Mouse (Mus musculus): Measurements from ENCODE around the gene Cmtm5. TPM values are rescaled to one million over a fixed set of nuclear protein-coding genes. Genes with fewer than 3 reads are reported as not detected.

The Cmtm5 gene
- polyA plus RNA-seq (2012; rRNA removed) = 0.14 TPM in 1 of 2 replicates, not detected in the other

- 45% methylated on average over 8 of the region's 8 CpGs for WGBS
- Histone ChIP-seq H3K4me1 (ENCODE audit: control insufficient read depth, insufficient read depth, insufficient read length) (no peaks in the 10 kb centered on the region), H3K36me3 (ENCODE audit: control insufficient read depth, insufficient read depth, low read length) (no peaks in the 10 kb centered on the region), H3K27me3 (ENCODE audit: control insufficient read depth, insufficient read depth, low read length) (0 out of 2 replicates have a peak, but pooled peaks cover 1% of the 10 kb centered on the region), H3K27ac (ENCODE audit: insufficient read depth, low read length) (no peak within 1 kb of the TSS), H3K4me3 (ENCODE audit: extremely low read depth, insufficient read depth, insufficient read length) (no peak within 1 kb of the TSS)
- no peak for TF ChIP-seq CTCF (IDR thresholded peaks at IDR 0.05; ENCODE audit: extremely low read depth, insufficient read depth, insufficient read length, insufficient replicate concordance)
- no peak for TF ChIP-seq POLR2A (IDR thresholded peaks at IDR 0.05; ENCODE audit: low read depth, low read length)
- DNase-seq (ENCODE audit: low read depth in 1 of 2, low spot score in 2 of 2) = no peak
Observed at GRCm38 (mm10) chr14:54935904-54936830, at the start of gene Cmtm5. Cmtm5 (plus strand) TSS chr14:54936261.

DNA sequence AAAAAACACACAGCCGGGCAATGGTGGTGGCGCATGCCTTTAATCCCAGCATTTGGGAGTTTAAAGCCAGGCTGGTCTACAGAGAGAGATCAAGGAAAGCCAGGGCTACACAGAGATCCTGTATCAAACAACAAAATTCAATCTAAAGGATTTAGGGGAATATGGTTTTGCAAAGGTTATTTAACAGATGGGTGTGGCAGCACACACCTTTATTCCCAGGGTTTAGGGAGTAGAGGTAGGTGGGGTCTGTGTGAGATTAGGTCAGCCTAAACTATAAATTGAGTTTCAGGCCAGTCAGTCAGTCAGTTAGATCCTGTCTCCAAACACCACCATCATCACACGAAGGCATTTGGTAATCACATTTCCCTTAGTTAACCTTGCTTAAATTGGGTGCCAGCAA is 43.9 kb upstream of the Cmtm5 start, which contains the start of gene Pabpn1:
TSS of gene Pabpn1 (plus strand) at position 301 of the 400 bp plus-strand sequence.
- 96% methylated on average over 3 of the region's 3 CpGs for WGBS
- H3K27me3 ChIP-seq (ENCODE audit: control insufficient read depth, insufficient read depth, low read length) = no peaks in the 10 kb centered on the region
- DNase-seq (ENCODE audit: low read depth in 1 of 2, low spot score in 2 of 2) = no peak
- TF ChIP-seq POLR2A (IDR thresholded peaks at IDR 0.05; ENCODE audit: low read depth, low read length) (no peak), CTCF (IDR thresholded peaks at IDR 0.05; ENCODE audit: extremely low read depth, insufficient read depth, insufficient read length, insufficient replicate concordance) (no peak)
- peaks cover 13% of the 10 kb centered on the region for H3K36me3 ChIP-seq (ENCODE audit: control insufficient read depth, insufficient read depth, low read length)
- no peak within 1 kb of the TSS for H3K27ac ChIP-seq (ENCODE audit: insufficient read depth, low read length)
- peaks cover 10% of the 10 kb centered on the region; the same call in 1 of the 2 replicates for H3K4me1 ChIP-seq (ENCODE audit: control insufficient read depth, insufficient read depth, insufficient read length)
- peak within 1 kb of the TSS; percentile 74 for H3K4me3 ChIP-seq (ENCODE audit: extremely low read depth, insufficient read depth, insufficient read length)

DNA sequence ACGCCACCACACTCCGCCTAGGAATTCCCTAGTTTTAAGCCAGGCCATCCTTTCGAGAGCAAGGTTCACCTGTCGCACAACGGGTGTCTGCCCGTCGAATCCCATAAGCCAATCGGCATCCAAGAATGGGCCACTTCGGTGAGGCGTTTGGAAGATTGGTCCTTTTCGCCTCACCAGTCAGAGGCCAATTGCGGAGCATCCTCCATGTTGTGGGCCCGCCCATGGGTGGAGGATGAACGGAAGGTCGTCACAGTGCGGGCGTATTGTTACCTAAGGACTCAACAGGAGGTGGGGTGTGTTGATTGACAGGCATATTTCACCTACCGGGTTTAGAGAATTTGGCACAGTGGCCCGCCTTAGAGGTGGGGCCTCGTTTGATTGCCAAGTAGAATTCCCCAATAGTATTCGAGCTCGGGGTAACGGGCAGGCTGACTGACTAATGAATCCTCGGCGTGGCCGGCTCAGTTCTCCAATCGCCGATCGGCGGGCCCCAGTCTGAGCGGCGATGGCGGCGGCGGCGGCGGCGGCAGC is 42.3 kb upstream of the Cmtm5 start:
- peak overlapping the region; percentile 89 for H3K27ac ChIP-seq (ENCODE audit: insufficient read depth, low read length)
- TF ChIP-seq POLR2A (IDR thresholded peaks at IDR 0.05; ENCODE audit: low read depth, low read length) = peak; percentile 76
- no peak for TF ChIP-seq CTCF (IDR thresholded peaks at IDR 0.05; ENCODE audit: extremely low read depth, insufficient read depth, insufficient read length, insufficient replicate concordance)
- WGBS = under 1% methylated on average over 38 of the region's 38 CpGs
- H3K36me3 ChIP-seq (ENCODE audit: control insufficient read depth, insufficient read depth, low read length) = peaks cover 21% of the 10 kb centered on the region
- DNase-seq (ENCODE audit: low read depth in 1 of 2, low spot score in 2 of 2) = peak; percentile 92 to 100
- H3K4me1 ChIP-seq (ENCODE audit: control insufficient read depth, insufficient read depth, insufficient read length) = peaks cover 10% of the 10 kb centered on the region; the same call in 1 of the 2 replicates
- no peaks in the 10 kb centered on the region for H3K27me3 ChIP-seq (ENCODE audit: control insufficient read depth, insufficient read depth, low read length)
- peak overlapping the region; percentile 99 for H3K4me3 ChIP-seq (ENCODE audit: extremely low read depth, insufficient read depth, insufficient read length)

- Histone ChIP-seq H3K36me3 (ENCODE audit: control insufficient read depth, insufficient read depth, low read length) (peaks cover 23% of the 10 kb centered on the region), H3K4me1 (ENCODE audit: control insufficient read depth, insufficient read depth, insufficient read length) (peaks cover 10% of the 10 kb centered on the region; the same call in 1 of the 2 replicates), H3K4me3 (ENCODE audit: extremely low read depth, insufficient read depth, insufficient read length) (peak overlapping the region; percentile 99), H3K27ac (ENCODE audit: insufficient read depth, low read length) (peak overlapping the region; percentile 75), H3K27me3 (ENCODE audit: control insufficient read depth, insufficient read depth, low read length) (no peaks in the 10 kb centered on the region)
- peak in 1 of 2 experiments; percentile 58 for DNase-seq (ENCODE audit: low read depth in 1 of 2, low spot score in 2 of 2)
- TF ChIP-seq CTCF (IDR thresholded peaks at IDR 0.05; ENCODE audit: extremely low read depth, insufficient read depth, insufficient read length, insufficient replicate concordance) (no peak), POLR2A (IDR thresholded peaks at IDR 0.05; ENCODE audit: low read depth, low read length) (no peak)
- under 1% methylated on average over 54 of the region's 54 CpGs for WGBS
Observed at GRCm38 (mm10) chr14:54894296-54895151, 41.5 kb upstream of the Cmtm5 start.

DNA sequence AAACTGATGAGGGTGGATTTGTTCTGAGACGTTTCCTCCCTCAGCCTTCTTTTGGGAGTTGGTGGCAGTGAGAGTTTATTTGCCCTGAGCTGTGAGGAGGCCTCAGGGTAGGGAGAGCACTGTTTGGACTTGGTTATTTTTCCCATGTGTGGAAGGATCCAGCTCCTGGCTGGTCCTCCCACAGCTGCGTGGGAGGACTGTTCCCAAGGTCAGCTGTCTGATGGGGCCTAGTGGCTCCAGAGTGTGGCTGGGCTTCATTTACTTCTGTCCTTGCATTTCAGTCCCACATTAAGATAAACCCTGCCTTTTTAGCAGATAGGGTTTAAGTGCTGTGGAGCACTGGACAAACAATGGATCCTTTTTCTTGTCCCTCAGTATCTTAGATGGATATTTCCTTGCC is 38.6 kb upstream of the Cmtm5 start:
- Histone ChIP-seq H3K4me3 (ENCODE audit: extremely low read depth, insufficient read depth, insufficient read length) (no peak overlapping the region), H3K36me3 (ENCODE audit: control insufficient read depth, insufficient read depth, low read length) (peaks cover 23% of the 10 kb centered on the region), H3K4me1 (ENCODE audit: control insufficient read depth, insufficient read depth, insufficient read length) (peaks cover 10% of the 10 kb centered on the region; the same call in 1 of the 2 replicates), H3K27ac (ENCODE audit: insufficient read depth, low read length) (no peak overlapping the region), H3K27me3 (ENCODE audit: control insufficient read depth, insufficient read depth, low read length) (no peaks in the 10 kb centered on the region)
- WGBS = 80% methylated on average over 2 of the region's 2 CpGs
- DNase-seq (ENCODE audit: low read depth in 1 of 2, low spot score in 2 of 2) = no peak
- TF ChIP-seq CTCF (IDR thresholded peaks at IDR 0.05; ENCODE audit: extremely low read depth, insufficient read depth, insufficient read length, insufficient replicate concordance) (no peak), POLR2A (IDR thresholded peaks at IDR 0.05; ENCODE audit: low read depth, low read length) (no peak)

GRCm38 (mm10) chr14:54900383-54900782 is 35.7 kb upstream of the Cmtm5 start:
- DNase-seq (ENCODE audit: low read depth in 1 of 2, low spot score in 2 of 2) = peak; percentile 34 to 40
- no peaks in the 10 kb centered on the region; the same call in 1 of the 2 replicates for H3K4me1 ChIP-seq (ENCODE audit: control insufficient read depth, insufficient read depth, insufficient read length)
- TF ChIP-seq POLR2A (IDR thresholded peaks at IDR 0.05; ENCODE audit: low read depth, low read length) (no peak), CTCF (IDR thresholded peaks at IDR 0.05; ENCODE audit: extremely low read depth, insufficient read depth, insufficient read length, insufficient replicate concordance) (no peak)
- H3K36me3 ChIP-seq (ENCODE audit: control insufficient read depth, insufficient read depth, low read length) = peaks cover 23% of the 10 kb centered on the region
- H3K4me3 ChIP-seq (ENCODE audit: extremely low read depth, insufficient read depth, insufficient read length) = no peak overlapping the region
- no peak overlapping the region for H3K27ac ChIP-seq (ENCODE audit: insufficient read depth, low read length)
- 2% methylated on average over 3 of the region's 3 CpGs for WGBS
- H3K27me3 ChIP-seq (ENCODE audit: control insufficient read depth, insufficient read depth, low read length) = no peaks in the 10 kb centered on the region

All from spleen, adult 2 months (tissue).